Mouse (Mus musculus): Measurements from ENCODE around the gene Zbtb42. TPM values are rescaled to one million over a fixed set of nuclear protein-coding genes. Genes with fewer than 3 reads are reported as not detected.

The Zbtb42 gene
- polyA plus RNA-seq, 1 experiment from 2014 or later: 5.4 TPM

DNA sequence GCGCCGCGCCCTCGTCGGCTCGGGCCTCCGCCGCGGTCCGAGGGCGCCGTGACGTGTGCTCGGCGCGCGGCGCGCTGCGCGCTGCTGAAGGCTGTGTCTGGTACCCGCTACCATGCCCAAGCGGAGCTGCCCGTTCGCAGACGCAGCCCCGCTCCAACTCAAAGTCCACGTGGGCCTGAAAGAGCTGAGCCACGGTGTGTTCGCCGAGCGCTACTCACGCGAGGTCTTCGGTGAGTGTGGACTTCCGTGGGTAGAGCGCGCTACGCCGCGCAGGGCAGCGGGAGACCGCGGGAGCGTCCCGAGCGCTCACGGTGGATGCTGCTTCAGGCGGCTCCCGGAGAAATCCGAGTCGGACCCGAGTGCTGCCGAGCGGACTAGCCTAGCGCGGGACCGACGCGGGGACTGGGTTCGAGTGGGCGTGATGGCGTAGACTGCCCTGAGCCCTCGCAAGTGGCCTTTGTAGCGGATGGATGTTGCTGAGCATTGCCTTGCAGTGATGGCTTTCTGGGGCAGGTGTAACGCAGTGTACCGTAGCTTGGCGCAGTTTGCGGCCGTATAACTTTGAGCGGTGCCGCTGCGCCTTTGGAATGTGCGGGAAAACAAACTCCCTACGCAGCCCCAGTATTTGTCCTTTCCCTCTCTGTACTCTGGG is 33.6 kb upstream of the Zbtb42 start:
- H3K9me3 ChIP-seq: no peaks in the 10 kb centered on the region
- 0 out of 2 replicates have a peak overlapping the region, but pooled peaks have one; percentile 17 for H3K27ac ChIP-seq
- peaks cover 17% of the 10 kb centered on the region for H3K4me1 ChIP-seq
- H3K27me3 ChIP-seq (replicated peaks): no peaks in the 10 kb centered on the region
- H3K36me3 ChIP-seq: peaks cover 26% of the 10 kb centered on the region
- H3K9ac ChIP-seq: peak overlapping the region; percentile 76
- H3K4me3 ChIP-seq: peak overlapping the region; percentile 63
- peak overlapping the region; percentile 92 for H3K4me2 ChIP-seq (replicated peaks)
- peak; percentile 63; the same call in 1 of the 2 replicates for ATAC-seq (ENCODE audit: low FRiP score, low read depth)
- WGBS: under 1% methylated on average over 75 of the region's 75 CpGs

DNA sequence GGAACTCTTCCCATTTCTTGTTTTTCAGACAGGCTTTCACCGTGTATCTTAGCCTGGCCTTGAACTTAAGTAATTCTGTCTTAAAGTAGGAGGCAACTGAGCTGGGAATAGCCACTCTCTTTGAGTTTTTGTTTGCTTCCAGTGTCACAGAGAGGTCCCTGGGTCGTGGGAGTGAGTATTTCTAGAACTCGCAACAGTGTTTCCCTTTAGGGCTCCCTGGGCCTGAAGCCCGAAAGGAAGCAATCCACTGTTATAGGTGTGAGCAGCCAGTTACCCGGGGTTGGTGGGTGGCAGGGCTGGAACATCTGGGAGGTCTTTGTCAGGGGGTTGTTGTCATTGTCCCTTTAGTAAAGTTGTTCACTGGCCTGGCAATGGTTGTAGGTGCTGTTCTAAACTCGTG is 32.5 kb upstream of the Zbtb42 start:
- no peak for ATAC-seq (ENCODE audit: low FRiP score, low read depth)
- peak overlapping the region; percentile 92 for H3K4me2 ChIP-seq (replicated peaks)
- no peaks in the 10 kb centered on the region for H3K9me3 ChIP-seq
- no peaks in the 10 kb centered on the region for H3K27me3 ChIP-seq (replicated peaks)
- no peak overlapping the region for H3K27ac ChIP-seq
- H3K4me3 ChIP-seq: peak overlapping the region; percentile 63
- 56% methylated on average over 6 of the region's 6 CpGs for WGBS
- H3K36me3 ChIP-seq: peaks cover 37% of the 10 kb centered on the region
- H3K4me1 ChIP-seq: peaks cover 17% of the 10 kb centered on the region
- 0 out of 2 replicates have a peak overlapping the region, but pooled peaks have one; percentile 76 for H3K9ac ChIP-seq

DNA sequence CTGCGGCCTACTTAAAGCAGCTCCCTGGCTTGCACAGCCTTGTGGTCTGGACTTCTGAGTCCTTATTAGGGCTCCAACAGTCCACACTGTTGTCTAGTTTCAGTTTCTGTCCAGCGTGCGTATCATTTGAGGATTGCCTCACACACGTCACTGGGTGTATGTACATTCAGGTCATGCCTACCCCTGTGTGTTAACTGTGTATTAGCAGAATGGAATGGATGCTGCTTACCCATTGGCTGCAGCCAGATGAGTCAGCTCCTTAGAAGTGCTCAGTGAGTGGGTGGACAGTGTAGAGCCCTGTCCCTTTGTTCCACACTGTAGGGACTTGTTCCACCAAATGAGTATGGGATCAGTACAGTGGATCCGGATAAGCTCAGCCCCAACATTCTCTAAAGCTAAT is 30.5 kb upstream of the Zbtb42 start:
- no peak overlapping the region for H3K27ac ChIP-seq
- H3K27me3 ChIP-seq (replicated peaks): no peaks in the 10 kb centered on the region
- ATAC-seq (ENCODE audit: low FRiP score, low read depth): no peak
- peaks cover 17% of the 10 kb centered on the region for H3K4me1 ChIP-seq
- H3K4me3 ChIP-seq: no peak overlapping the region
- 94% methylated on average over 5 of the region's 5 CpGs for WGBS
- no peak overlapping the region for H3K4me2 ChIP-seq (replicated peaks)
- H3K9me3 ChIP-seq: no peaks in the 10 kb centered on the region
- H3K36me3 ChIP-seq: peaks cover 51% of the 10 kb centered on the region
- H3K9ac ChIP-seq: no peak overlapping the region

GRCm38 (mm10) chr12:112651778-112652439 is 26.7 kb upstream of the Zbtb42 start:
- no peaks in the 10 kb centered on the region for H3K27me3 ChIP-seq (replicated peaks)
- H3K4me2 ChIP-seq (replicated peaks): no peak overlapping the region
- 83% methylated on average over 5 of the region's 5 CpGs for WGBS
- no peak for ATAC-seq (ENCODE audit: low FRiP score, low read depth)
- no peak overlapping the region for H3K4me3 ChIP-seq
- peaks cover 6% of the 10 kb centered on the region; the same call in 1 of the 2 replicates for H3K4me1 ChIP-seq
- no peak overlapping the region for H3K27ac ChIP-seq
- H3K9ac ChIP-seq: no peak overlapping the region
- peaks cover 88% of the 10 kb centered on the region for H3K36me3 ChIP-seq
- no peaks in the 10 kb centered on the region for H3K9me3 ChIP-seq

DNA sequence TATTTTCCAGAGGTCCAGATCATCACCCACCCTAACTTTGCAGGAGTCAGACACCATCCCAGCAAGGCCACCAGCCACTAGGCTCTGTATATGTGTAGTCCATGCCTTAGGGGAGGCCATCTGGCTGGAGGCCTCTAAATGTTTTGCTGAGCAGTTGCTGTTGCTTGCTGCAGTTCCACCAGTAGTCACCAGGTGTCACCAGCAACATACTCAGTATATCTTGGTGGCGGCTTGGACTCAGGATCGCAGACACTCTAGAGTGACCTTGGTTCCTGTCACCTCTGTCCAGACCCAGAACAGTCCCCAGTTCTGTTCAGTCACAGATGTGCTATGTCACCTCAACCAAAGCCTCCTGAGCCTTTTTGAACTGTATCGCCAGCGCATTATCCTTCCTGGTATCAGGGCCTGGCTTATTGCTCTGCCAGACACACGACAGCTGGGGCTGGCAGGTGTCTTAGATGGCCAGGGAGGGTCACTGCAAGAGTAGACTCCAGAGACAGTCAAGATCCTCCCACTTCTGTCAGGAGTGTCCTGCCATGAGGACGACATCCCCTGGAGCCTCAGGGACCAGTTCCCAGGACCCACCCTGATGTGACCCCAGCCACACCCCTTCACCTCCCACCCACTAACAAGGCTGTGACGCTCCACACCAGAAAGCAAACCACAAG is 25.3 kb upstream of the Zbtb42 start:
- WGBS: 52% methylated on average over 7 of the region's 7 CpGs
- Histone ChIP-seq H3K9ac (no peak overlapping the region), H3K27me3 (replicated peaks) (no peaks in the 10 kb centered on the region), H3K27ac (0 out of 2 replicates have a peak overlapping the region, but pooled peaks have one; percentile 12), H3K9me3 (no peaks in the 10 kb centered on the region), H3K4me1 (peaks cover 6% of the 10 kb centered on the region; the same call in 1 of the 2 replicates), H3K36me3 (peaks cover 93% of the 10 kb centered on the region), H3K4me3 (no peak overlapping the region), H3K4me2 (replicated peaks) (no peak overlapping the region)
- peak; percentile 62 for ATAC-seq (ENCODE audit: low FRiP score, low read depth)

- H3K27me3 ChIP-seq (replicated peaks): no peaks in the 10 kb centered on the region
- H3K36me3 ChIP-seq: peaks cover 93% of the 10 kb centered on the region
- no peak overlapping the region for H3K27ac ChIP-seq
- 85% methylated on average over 5 of the region's 5 CpGs for WGBS
- H3K9ac ChIP-seq: no peak overlapping the region
- H3K4me2 ChIP-seq (replicated peaks): no peak overlapping the region
- ATAC-seq (ENCODE audit: low FRiP score, low read depth): no peak
- no peaks in the 10 kb centered on the region for H3K9me3 ChIP-seq
- H3K4me3 ChIP-seq: no peak overlapping the region
- peaks cover 6% of the 10 kb centered on the region; the same call in 1 of the 2 replicates for H3K4me1 ChIP-seq
Measured at GRCm38 (mm10) chr12:112654076-112654475, 24.6 kb upstream of the Zbtb42 start.

DNA sequence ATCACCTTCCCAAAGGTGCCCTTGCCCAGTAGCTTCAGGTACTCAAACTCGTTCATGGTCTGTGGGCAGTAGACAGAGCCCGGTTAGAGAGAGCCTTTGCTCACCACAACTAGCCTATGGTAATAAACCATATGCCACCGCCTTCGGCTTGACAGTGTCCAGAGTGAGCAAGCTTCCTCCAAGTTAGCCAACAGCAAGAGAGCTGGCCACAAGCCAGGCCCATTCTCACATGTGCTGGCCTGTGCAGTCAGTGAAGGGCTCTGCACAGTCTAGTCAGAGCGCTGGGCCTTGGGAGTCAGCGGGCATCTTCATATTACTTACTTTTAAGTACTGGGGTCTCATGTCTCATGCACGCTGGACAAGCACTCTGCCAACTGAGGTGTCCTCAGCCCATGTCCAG is 20.0 kb upstream of the Zbtb42 start:
- Histone ChIP-seq H3K36me3 (peaks cover 92% of the 10 kb centered on the region), H3K27ac (no peak overlapping the region), H3K9ac (no peak overlapping the region), H3K4me2 (replicated peaks) (no peak overlapping the region), H3K4me1 (peaks cover 38% of the 10 kb centered on the region), H3K4me3 (no peak overlapping the region), H3K9me3 (no peaks in the 10 kb centered on the region), H3K27me3 (replicated peaks) (no peaks in the 10 kb centered on the region)
- 93% methylated on average over 7 of the region's 7 CpGs for WGBS
- no peak for ATAC-seq (ENCODE audit: low FRiP score, low read depth)

- H3K27ac ChIP-seq: no peak overlapping the region
- 88% methylated on average over 6 of the region's 6 CpGs for WGBS
- no peak overlapping the region for H3K9ac ChIP-seq
- no peaks in the 10 kb centered on the region for H3K9me3 ChIP-seq
- peaks cover 87% of the 10 kb centered on the region for H3K36me3 ChIP-seq
- H3K27me3 ChIP-seq (replicated peaks): no peaks in the 10 kb centered on the region
- no peak for ATAC-seq (ENCODE audit: low FRiP score, low read depth)
- no peak overlapping the region for H3K4me3 ChIP-seq
- H3K4me2 ChIP-seq (replicated peaks): no peak overlapping the region
- H3K4me1 ChIP-seq: peaks cover 40% of the 10 kb centered on the region
Measured at GRCm38 (mm10) chr12:112659109-112659508, 19.5 kb upstream of the Zbtb42 start.

GRCm38 (mm10) chr12:112660576-112661326 is 17.9 kb upstream of the Zbtb42 start:
- Histone ChIP-seq H3K4me1 (peaks cover 57% of the 10 kb centered on the region), H3K4me3 (no peak overlapping the region), H3K4me2 (replicated peaks) (peak overlapping the region; percentile 39), H3K36me3 (peaks cover 82% of the 10 kb centered on the region), H3K9me3 (no peaks in the 10 kb centered on the region), H3K27ac (peak overlapping the region; percentile 46; the same call in 1 of the 2 replicates), H3K27me3 (replicated peaks) (no peaks in the 10 kb centered on the region), H3K9ac (peak overlapping the region; percentile 23; the same call in 1 of the 2 replicates)
- ATAC-seq (ENCODE audit: low FRiP score, low read depth): peak; percentile 15; the same call in 1 of the 2 replicates
- WGBS: 32% methylated on average over 5 of the region's 5 CpGs

DNA sequence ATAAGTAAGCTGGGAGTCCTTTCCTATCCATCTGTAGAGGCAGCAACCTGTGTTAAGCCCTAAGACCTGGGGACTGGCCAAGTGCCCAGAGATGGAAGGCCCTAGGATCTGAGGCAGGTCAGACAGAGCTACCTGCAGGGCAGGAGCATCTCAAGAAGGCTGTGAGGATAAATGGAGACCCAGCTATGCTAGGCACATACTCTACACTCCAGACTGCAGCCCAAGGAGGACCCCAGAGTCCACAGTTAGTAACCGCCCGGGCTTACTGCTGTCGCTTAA is 17.4 kb upstream of the Zbtb42 start:
- no peaks in the 10 kb centered on the region for H3K9me3 ChIP-seq
- ATAC-seq (ENCODE audit: low FRiP score, low read depth): no peak
- H3K4me3 ChIP-seq: no peak overlapping the region
- peak overlapping the region; percentile 46 for H3K27ac ChIP-seq
- H3K36me3 ChIP-seq: peaks cover 80% of the 10 kb centered on the region
- 82% methylated on average over 3 of the region's 3 CpGs for WGBS
- peaks cover 62% of the 10 kb centered on the region for H3K4me1 ChIP-seq
- no peaks in the 10 kb centered on the region for H3K27me3 ChIP-seq (replicated peaks)
- peak overlapping the region; percentile 39 for H3K4me2 ChIP-seq (replicated peaks)
- H3K9ac ChIP-seq: peak overlapping the region; percentile 23; the same call in 1 of the 2 replicates

DNA sequence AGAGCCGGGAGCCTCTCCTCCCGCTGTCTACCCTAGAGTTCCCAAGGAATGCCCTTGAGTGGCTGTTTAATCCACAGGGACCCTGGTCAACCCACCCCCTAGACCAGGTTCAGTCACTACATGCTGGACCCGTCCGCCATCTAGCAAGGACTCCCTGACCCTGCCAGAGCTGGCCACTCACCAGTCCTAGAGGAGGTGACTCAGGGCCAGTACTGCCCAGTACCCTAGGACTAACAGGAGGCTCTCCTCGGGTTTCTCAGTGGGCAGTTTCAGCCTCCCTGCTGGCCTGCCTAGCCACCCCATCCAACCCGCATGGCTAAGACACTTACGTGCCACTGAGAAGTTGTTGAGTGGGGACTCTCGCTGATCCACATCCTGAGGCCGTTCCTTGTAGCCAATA is 16.8 kb upstream of the Zbtb42 start:
- peaks cover 80% of the 10 kb centered on the region for H3K36me3 ChIP-seq
- 83% methylated on average over 9 of the region's 9 CpGs for WGBS
- H3K4me2 ChIP-seq (replicated peaks): no peak overlapping the region; the same call in 1 of the 2 replicates
- no peak overlapping the region for H3K9ac ChIP-seq
- H3K4me1 ChIP-seq: peaks cover 68% of the 10 kb centered on the region
- peak overlapping the region; percentile 46; the same call in 1 of the 2 replicates for H3K27ac ChIP-seq
- H3K4me3 ChIP-seq: no peak overlapping the region
- no peak for ATAC-seq (ENCODE audit: low FRiP score, low read depth)
- no peaks in the 10 kb centered on the region for H3K9me3 ChIP-seq
- no peaks in the 10 kb centered on the region for H3K27me3 ChIP-seq (replicated peaks)

GRCm38 (mm10) chr12:112663303-112663702 is 15.3 kb upstream of the Zbtb42 start:
- Histone ChIP-seq H3K9me3 (no peaks in the 10 kb centered on the region), H3K27me3 (replicated peaks) (no peaks in the 10 kb centered on the region), H3K36me3 (peaks cover 80% of the 10 kb centered on the region), H3K4me3 (no peak overlapping the region), H3K4me2 (replicated peaks) (peak overlapping the region; percentile 44), H3K4me1 (peaks cover 79% of the 10 kb centered on the region), H3K27ac (peak overlapping the region; percentile 73), H3K9ac (peak overlapping the region; percentile 38)
- no peak for ATAC-seq (ENCODE audit: low FRiP score, low read depth)
- WGBS: 85% methylated on average over 11 of the region's 11 CpGs

All from neural tube, embryonic 12.5 days (tissue).